Mouse (Mus musculus): ENCODE results near the gene Gm42957.
"Not testable (repeated sequence)": the region's sequence is repeated elsewhere in the genome, so short reads cannot be mapped to it uniquely, and the experiment has no call there.

The Gm42957 gene

DNA sequence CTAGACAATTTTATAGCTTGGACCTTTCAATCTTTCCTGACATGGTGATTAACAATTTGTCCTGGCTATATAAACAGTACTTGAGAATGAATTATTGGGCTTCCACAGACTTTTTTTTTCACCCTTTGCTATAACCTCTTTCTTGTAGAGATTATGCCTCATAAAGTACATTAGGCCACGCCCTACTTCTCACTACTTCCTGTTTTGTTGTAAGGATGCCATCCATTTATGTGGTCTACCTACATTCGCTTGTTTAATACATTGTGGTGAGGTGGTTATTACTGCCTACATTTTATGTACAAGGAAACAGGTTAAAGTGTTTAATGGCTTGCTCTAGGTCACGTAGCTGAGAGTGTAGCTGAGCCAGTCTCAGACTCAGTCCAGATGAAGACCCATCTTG is 39.9 kb downstream of the Gm42957 start:
- in situ Hi-C loops (cut with MboI, MseI), result no loop called here

GRCm38 (mm10) chr3:96675690-96676089 is 40.4 kb downstream of the Gm42957 start:
- in situ Hi-C loops (cut with MboI, MseI), result no loop called here

GRCm38 (mm10) chr3:96678456-96678855 is 43.2 kb downstream of the Gm42957 start:
- in situ Hi-C loops (cut with MboI, MseI), result no loop called here

GRCm38 (mm10) chr3:96679159-96679674 is 43.9 kb downstream of the Gm42957 start:
- in situ Hi-C loops (cut with MboI, MseI), result no loop called here

GRCm38 (mm10) chr3:96680269-96680956 is 45.1 kb downstream of the Gm42957 start:
- in situ Hi-C loops (cut with MboI, MseI), result no loop called here

- in situ Hi-C loops (cut with MboI, MseI), result no loop called here
Measured at GRCm38 (mm10) chr3:96683496-96683895, 48.2 kb downstream of the Gm42957 start.

- in situ Hi-C loops (cut with MboI, MseI), result no loop called here
Measured at GRCm38 (mm10) chr3:96684151-96684821, 49.0 kb downstream of the Gm42957 start.

GRCm38 (mm10) chr3:96684822-96685156 is 49.5 kb downstream of the Gm42957 start:
- in situ Hi-C loops (cut with MboI, MseI), result no loop called here

DNA sequence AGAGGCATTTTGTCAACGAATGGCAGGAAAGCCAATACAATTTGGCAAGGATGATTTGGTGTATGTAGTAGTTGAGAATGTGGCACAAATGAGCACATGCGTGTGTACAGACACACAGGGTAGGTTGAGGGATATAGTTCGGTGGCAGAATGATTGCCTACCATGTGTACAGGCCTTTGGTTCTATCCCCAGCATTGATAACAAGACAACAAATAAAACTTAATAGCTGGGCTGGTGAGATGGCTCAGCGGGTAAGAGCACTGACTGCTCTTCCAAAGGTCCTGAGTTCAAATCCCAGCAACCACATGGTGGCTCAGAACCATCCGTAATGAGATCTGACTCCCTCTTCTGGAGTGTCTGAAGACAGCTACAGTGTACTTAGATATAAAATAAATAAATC is 50.8 kb downstream of the Gm42957 start:
- in situ Hi-C loops (cut with MboI, MseI), result not testable (repeated sequence)

DNA sequence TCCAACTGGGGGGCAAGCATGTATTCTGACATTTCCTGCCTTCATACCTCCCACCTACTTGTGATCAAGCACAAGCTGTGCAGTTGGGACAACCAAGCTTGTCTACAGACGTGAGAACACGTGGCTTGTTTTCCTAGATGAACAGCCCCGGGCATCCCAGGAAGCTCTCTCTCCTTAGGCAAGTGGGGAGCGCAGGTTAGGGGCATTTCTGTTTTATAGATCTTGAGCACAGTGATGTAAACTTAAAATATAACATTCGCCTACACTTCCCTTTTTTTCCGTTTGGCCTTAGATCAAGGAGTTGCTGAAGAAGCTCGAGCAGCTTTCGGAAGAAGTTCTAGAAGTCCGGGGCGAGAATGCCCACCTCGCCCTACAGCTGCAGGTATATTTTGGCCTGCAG is 53.6 kb downstream of the Gm42957 start:
- in situ Hi-C loops (cut with MboI, MseI), result no loop called here

- in situ Hi-C loops (cut with MboI, MseI), result no loop called here
Measured at GRCm38 (mm10) chr3:96690298-96690697, 55.0 kb downstream of the Gm42957 start.

GRCm38 (mm10) chr3:96692506-96692905 is 57.2 kb downstream of the Gm42957 start:
- in situ Hi-C loops (cut with MboI, MseI), result no loop called here

- in situ Hi-C loops (cut with MboI, MseI), result no loop called here
Measured at GRCm38 (mm10) chr3:96693579-96693978, 58.3 kb downstream of the Gm42957 start.

- in situ Hi-C loops (cut with MboI, MseI), result no loop called here
Measured at GRCm38 (mm10) chr3:96696198-96696765, 61.0 kb downstream of the Gm42957 start, which contains the start of gene Pias3. Gene Pias3, plus strand, starts transcription at chr3:96696384.

DNA sequence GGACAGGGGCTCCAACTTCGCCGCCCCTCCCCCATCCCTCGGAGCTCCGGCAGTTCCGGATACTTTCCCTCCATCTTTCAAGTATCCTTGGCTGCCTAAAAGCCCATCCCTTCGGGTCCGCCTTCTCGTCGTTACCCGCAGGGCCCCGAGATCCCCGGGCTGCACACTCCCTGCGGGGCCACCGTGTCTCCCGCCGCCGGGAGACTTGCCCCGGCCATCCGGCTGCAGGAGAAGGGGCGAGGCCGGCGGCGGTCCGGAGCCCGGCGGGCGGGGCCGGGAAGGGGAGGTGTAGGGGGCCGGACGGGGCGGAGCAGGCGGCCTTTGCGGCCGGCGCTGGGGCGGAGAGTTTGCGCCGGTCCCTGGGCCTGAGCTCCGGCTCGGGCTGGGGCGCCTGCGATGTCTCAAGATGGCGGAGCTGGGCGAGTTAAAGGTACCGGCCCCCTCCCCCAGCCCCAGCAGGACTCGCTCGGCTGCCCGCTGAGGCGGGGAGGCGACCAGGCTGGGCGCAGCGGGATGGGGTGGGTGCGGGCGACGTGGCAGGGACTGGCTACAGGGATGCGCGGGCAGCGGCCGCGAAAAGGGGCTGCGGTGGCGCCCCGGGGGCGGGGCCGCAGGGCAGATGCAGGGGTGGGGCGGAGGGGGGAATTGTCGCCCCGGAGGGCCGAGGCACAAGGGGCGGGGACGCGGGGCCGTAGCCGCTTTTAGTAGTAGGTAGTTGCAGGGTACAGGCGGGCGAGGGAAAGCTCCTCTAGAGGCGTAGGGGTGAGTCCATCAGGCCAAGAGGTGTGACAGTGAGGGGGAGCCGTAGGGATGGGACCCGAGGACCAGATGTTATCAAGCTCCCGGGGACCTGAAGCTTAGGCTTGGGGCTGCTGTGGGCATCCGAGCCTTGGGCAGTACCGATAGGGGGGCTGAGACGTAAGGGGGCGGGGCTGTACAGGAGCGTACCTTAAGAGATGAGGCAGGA is 61.8 kb downstream of the Gm42957 start:
- in situ Hi-C loops (cut with MboI, MseI), result no loop called here

DNA sequence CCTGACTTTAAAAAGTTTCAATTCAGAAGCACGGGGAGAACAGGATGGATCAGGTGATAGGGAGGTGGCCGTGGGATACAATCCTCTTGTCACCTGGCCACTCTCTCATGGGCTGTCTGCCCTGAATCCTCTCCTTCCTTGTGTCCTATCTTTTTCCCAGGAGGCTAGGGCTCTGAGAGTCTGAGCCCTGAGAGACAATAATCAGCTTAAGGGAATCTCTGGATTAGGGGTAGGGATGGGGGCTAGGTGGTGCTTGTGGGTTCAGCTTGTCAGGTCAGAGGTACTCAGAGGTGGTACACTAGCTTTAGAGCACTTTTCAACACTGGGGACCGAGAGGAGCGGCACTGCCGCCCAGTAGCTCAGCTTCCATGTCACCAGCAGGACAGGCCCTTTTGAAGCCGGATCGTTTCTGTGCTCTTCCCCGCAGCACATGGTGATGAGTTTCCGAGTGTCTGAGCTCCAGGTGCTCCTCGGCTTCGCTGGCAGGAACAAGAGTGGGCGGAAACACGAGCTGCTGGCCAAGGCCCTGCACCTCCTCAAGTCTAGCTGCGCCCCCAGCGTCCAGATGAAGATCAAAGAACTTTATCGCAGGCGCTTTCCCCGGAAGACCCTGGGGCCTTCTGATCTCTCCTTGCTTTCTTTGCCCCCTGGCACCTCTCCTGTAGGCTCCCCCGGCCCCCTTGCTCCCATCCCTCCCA is 63.9 kb downstream of the Gm42957 start:
- in situ Hi-C loops (cut with MboI, MseI), result no loop called here

- in situ Hi-C loops (cut with MboI, MseI), result no loop called here
Measured at GRCm38 (mm10) chr3:96700376-96700775, 65.1 kb downstream of the Gm42957 start.

DNA sequence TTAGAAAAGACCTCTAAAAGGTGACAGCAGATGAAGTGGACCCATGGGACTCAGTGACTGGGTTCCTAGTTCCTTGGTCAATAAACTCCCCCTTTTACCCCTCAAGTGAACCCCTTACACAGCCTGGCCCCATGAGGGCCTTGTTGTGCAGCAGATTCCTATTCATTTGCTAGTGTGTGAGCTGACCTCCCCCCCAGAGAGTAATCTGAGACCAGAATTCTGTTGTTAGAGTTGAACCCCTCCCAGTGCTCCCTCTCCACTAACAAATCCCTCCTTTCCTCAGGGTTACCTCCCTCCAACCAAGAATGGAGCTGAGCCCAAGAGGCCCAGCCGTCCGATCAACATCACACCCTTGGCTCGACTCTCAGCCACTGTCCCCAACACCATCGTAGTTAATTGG is 65.7 kb downstream of the Gm42957 start:
- in situ Hi-C loops (cut with MboI, MseI), result no loop called here

Measured in T-helper 2 cell (primary cell).